Mouse (Mus musculus) thymus, adult 2 months (tissue): ENCODE measurements around the gene Dennd5a.

Source experiments
- CTCF ChIP-seq: fragments of 200-500 bp; IDR thresholded peaks from 2 replicates; pipeline ENCODE4 v1.5.1; 2012; ENCODE audit warnings: mild to moderate bottlenecking, control low read depth, low read length, moderate library complexity, borderline replicate concordance; ENCODE audit not compliant: control insufficient read depth, poor library complexity, insufficient read depth; ENCODE audit errors: extremely low read depth
- POLR2A ChIP-seq: fragments of 200-500 bp; IDR thresholded peaks from 2 replicates; pipeline ENCODE4 v1.6.1; 2012; ENCODE audit warnings: mild to moderate bottlenecking, low read length, control low read depth, moderate library complexity; ENCODE audit not compliant: control insufficient read depth, poor library complexity, insufficient read depth; ENCODE audit errors: extremely low read depth

- TF ChIP-seq CTCF = no peak
- no peak for TF ChIP-seq POLR2A
Measured at GRCm38 (mm10) chr7:109875598-109875997, 84.7 kb downstream of the Dennd5a start.
